Mouse (Mus musculus) liver, postnatal 0 days (tissue): ENCODE results near the gene Med14.

Experiments used
- CTCF ChIP-seq: sonication (generic); IDR thresholded peaks from 2 replicates; pipeline ENCODE4 v1.5.1; 2016; ENCODE audit warnings: antibody characterized with exemption, low read depth
- EP300 ChIP-seq: IDR thresholded peaks from 2 replicates; pipeline ENCODE4 v1.6.1; 2016; ENCODE audit warnings: antibody characterized with exemption, low read depth, mild to moderate bottlenecking

DNA sequence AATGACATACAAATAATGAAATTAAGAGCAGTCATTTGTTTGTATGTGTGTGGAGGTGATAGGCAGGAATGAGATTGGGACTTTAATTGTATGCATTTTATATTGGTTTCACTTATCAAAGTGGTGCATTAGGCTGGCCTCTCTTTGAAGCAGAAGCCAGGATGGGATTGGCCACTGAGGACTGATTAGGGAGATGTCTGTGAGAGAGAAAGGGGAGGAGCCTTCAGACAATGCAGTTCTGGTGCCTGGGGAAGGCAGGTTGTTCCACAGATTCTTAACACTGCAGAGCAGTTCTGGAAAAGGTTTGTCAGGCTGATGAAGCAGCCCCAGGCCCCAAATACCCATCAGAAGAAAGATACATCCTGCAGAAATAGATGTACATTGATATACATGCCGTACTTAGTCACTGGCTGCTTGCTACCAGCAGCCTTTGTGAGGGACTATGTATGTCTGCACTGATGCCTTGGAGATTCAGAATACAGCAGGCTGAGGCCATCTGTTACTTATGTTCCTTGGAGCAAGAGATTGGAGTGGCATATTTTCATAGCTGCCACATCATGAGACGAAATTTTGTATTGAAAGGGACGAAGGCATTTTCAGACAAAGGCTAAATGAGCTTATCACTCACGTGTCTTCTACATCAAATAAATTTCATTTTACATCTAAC is 29.9 kb upstream of the Med14 start:
- TF ChIP-seq CTCF = no peak
- TF ChIP-seq EP300 = no peak
